Mouse (Mus musculus) midbrain, postnatal 0 days (tissue): ENCODE measurements at regions not wholly inside any gene's neighbourhood (a gene's known extent, or its start where the extent isn't known, plus 50 kb on each side); places are given as distances from the start of the nearest gene placed in this dataset.

Experiments used
- ATAC-seq: fragments of 200-750 bp; cut with Nextera tagmentation; 2 replicates; pipeline ENCODE4 v1.8.0; 2017; ENCODE audit warnings: moderate number of reproducible peaks, mild to moderate bottlenecking, moderate TSS enrichment, moderate library complexity; ENCODE audit not compliant: low FRiP score
- DNase-seq: peaks from one replicate; pipeline ENCODE4 v3.0.0-alpha.2; 2015; ENCODE audit warnings: low spot score
- H3K27ac ChIP-seq: fragments of 300-500 bp; sonication (generic); 2 replicates; pipeline ENCODE4 v1.5.1; 2014; ENCODE audit warnings: low read depth, mild to moderate bottlenecking, low read length, mixed read lengths
- H3K27me3 ChIP-seq: fragments of 300-500 bp; sonication (generic); 2 replicates; pipeline ENCODE4 v1.6.1; 2014; ENCODE audit warnings: low read length, control low read depth, mixed read lengths; ENCODE audit not compliant: insufficient read depth
- H3K36me3 ChIP-seq: fragments of 300-500 bp; sonication (generic); 2 replicates; pipeline ENCODE4 v1.6.1; 2014; ENCODE audit warnings: low read length, control low read depth, mixed read lengths; ENCODE audit not compliant: insufficient read depth
- H3K4me1 ChIP-seq: fragments of 300-500 bp; sonication (generic); 2 replicates; pipeline ENCODE4 v1.6.1; 2014; ENCODE audit warnings: mild to moderate bottlenecking, control low read depth, antibody characterized with exemption, low read length, mixed read lengths; ENCODE audit not compliant: insufficient read depth
- H3K4me2 ChIP-seq: fragments of 300-500 bp; sonication (generic); 2 replicates; pipeline ENCODE4 v1.6.1; 2014; ENCODE audit warnings: low read depth, mild to moderate bottlenecking, low read length, mixed read lengths; ENCODE audit not compliant: poor library complexity, severe bottlenecking
- H3K4me3 ChIP-seq: fragments of 300-500 bp; sonication (generic); 2 replicates; pipeline ENCODE4 v1.5.1; 2014; ENCODE audit warnings: low read depth, mild to moderate bottlenecking, low read length, moderate library complexity
- H3K9ac ChIP-seq: fragments of 300-500 bp; sonication (generic); replicated peaks from 2 replicates; pipeline ENCODE4 v1.6.1; 2014; ENCODE audit warnings: mild to moderate bottlenecking, low read length, moderate library complexity, mixed read lengths; ENCODE audit not compliant: poor library complexity, severe bottlenecking
- H3K9me3 ChIP-seq: fragments of 300-500 bp; sonication (generic); 2 replicates; pipeline ENCODE4 v1.6.1; 2016; ENCODE audit warnings: low read length, control low read depth
- CTCF ChIP-seq: IDR thresholded peaks from 2 replicates; pipeline ENCODE4 v1.5.1; 2016; ENCODE audit warnings: antibody characterized with exemption, mild to moderate bottlenecking
- WGBS: fragments of 180-500 bp; shearing (Covaris S2); extraction: QIAGEN DNeasy Blood & Tissue Kit; methylation state at CpG from one replicate; pipeline ENCODE4 v1.1.7; 2014; 5-methylcytosine and 5-hydroxymethylcytosine counted together

GRCm38 (mm10) chr8:87019795-87020194 is 134.7 kb upstream of the N4bp1 start:
- Histone ChIP-seq H3K4me1 (no peaks in the 10 kb centered on the region), H3K4me2 (no peak overlapping the region)

GRCm38 (mm10) chr8:86975546-86975945 is 90.5 kb upstream of the N4bp1 start:
- Histone ChIP-seq H3K36me3 (no peaks in the 10 kb centered on the region), H3K9me3 (no peaks in the 10 kb centered on the region), H3K4me2 (no peak overlapping the region), H3K4me1 (no peaks in the 10 kb centered on the region), H3K27ac (no peak overlapping the region), H3K4me3 (no peak overlapping the region), H3K9ac (no peak overlapping the region), H3K27me3 (no peaks in the 10 kb centered on the region)
- WGBS, result 91% methylated on average over 1 of the region's 1 CpGs
- ATAC-seq (no peak), DNase-seq (no peak)
- no peak for TF ChIP-seq CTCF

More at GRCm38 (mm10) chr8:87019795-87020194, 134.7 kb upstream of the N4bp1 start:
- H3K9ac ChIP-seq, result no peak overlapping the region
- WGBS, result 93% methylated on average over 3 of the region's 3 CpGs
- no peak for TF ChIP-seq CTCF
- no peaks in the 10 kb centered on the region for H3K27me3 ChIP-seq
- no peaks in the 10 kb centered on the region for H3K36me3 ChIP-seq
- DNase-seq (no peak), ATAC-seq (no peak)
- no peak overlapping the region for H3K4me3 ChIP-seq
- no peak overlapping the region for H3K27ac ChIP-seq
- H3K9me3 ChIP-seq, result no peaks in the 10 kb centered on the region

GRCm38 (mm10) chr8:86971736-86972135 is 86.7 kb upstream of the N4bp1 start:
- Histone ChIP-seq H3K4me1 (no peaks in the 10 kb centered on the region), H3K36me3 (no peaks in the 10 kb centered on the region), H3K4me3 (no peak overlapping the region), H3K4me2 (no peak overlapping the region), H3K27ac (no peak overlapping the region), H3K9ac (no peak overlapping the region), H3K27me3 (no peaks in the 10 kb centered on the region), H3K9me3 (no peaks in the 10 kb centered on the region)
- no peak for DNase-seq
- no peak for ATAC-seq
- WGBS, result 95% methylated on average over 3 of the region's 3 CpGs
- no peak for TF ChIP-seq CTCF

DNA sequence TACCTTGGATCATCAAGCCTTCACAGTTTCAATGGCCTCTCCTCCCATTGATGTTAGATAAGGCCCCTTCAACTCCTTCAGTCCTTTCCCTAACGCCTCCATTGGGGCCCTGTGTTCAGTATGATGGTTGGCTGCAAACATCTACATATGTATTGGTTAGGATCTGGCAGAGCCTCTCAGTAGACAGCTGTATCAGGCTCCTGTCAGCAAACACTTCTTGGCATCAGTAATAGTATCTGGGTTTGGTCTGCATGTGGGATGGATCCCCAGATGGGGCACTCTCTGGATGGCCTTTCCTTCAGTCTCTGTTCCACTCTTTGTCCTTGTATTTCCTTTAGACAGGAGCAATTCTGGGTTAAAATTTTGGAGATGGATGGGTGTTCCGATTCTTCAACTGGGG is 84.0 kb upstream of the N4bp1 start:
- no peak for TF ChIP-seq CTCF
- Histone ChIP-seq H3K4me3 (no peak overlapping the region), H3K9me3 (no peaks in the 10 kb centered on the region)

DNA sequence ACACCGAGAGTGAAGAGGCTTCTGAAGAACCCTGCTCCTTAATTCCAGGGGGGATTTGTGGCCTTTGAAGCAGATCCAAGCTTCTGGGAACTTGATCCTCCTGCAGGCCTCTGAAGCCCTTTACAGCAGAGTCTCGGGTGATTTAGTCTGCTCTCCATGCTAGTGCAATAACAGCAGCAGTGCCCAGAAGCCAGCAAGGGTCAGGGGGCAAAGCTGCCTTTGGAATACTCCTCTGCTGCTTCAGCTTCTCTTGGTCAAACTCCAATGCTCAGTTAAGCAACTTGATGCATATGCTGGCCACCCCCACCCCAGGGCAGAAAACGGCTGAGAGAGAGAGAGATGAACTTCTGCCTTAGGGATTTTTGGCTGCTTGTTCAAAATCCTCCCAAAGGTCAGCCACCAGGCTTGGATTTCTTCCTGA is 82.8 kb upstream of the N4bp1 start:
- Histone ChIP-seq H3K4me3 (no peak overlapping the region), H3K4me2 (no peak overlapping the region), H3K36me3 (no peaks in the 10 kb centered on the region), H3K9ac (no peak overlapping the region), H3K4me1 (no peaks in the 10 kb centered on the region), H3K9me3 (no peaks in the 10 kb centered on the region), H3K27ac (no peak overlapping the region), H3K27me3 (no peaks in the 10 kb centered on the region)
- no peak for TF ChIP-seq CTCF
- 8% methylated on average over 3 of the region's 3 CpGs for WGBS
- no peak for ATAC-seq
- DNase-seq, result peak; percentile 17

More for the DNA sequence above, 84.0 kb upstream of the N4bp1 start:
- no peaks in the 10 kb centered on the region for H3K4me1 ChIP-seq
- no peak overlapping the region for H3K27ac ChIP-seq
- H3K36me3 ChIP-seq, result no peaks in the 10 kb centered on the region
- no peaks in the 10 kb centered on the region for H3K27me3 ChIP-seq
- ATAC-seq (no peak), DNase-seq (no peak)
- no peak overlapping the region for H3K4me2 ChIP-seq
- WGBS, result 89% methylated on average over 2 of the region's 2 CpGs
- no peak overlapping the region for H3K9ac ChIP-seq

DNA sequence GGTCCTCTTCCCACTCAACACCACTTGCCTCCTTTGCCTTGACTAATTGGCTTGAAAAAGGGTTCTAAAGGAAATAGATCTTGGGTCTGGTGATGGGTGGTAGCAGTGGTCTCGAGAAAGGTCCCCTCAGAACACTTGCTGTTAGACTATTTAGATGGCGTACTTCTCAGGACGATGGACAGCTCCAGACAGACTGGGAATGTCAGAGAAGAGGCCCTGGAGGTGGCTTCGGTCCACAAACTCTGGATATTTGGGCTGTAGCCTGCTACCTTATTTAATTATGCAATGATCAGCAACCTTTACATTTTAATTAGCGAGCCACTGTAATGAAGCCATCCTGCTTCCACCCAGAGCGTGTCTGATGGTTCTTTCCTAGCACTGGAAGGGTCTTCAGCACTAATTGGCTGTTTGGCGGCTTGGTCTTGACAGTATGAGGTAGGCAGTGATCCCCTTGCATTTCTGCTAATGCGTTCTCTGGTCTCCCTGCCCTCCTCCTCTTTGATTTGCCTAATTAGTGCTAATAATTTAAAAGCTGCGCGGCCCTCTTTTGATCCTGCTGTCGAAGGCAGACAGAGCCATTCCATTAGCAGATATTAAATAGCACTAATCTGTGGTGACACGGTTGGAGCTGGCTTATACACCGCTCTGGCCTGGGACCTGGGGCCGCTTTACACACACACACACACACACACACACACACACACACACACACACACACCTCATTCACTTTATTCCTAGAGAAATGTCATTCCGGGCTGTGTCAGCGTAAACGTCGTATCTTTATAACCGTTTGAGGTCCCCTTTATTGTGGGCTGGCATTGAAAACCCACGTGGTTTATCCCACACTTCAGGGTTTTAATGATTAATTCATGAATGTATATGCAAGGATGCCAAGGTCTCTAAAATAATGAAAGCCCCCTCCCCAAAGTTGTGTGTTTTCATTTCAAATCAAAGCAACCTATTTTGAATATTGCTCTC is 76.4 kb upstream of the N4bp1 start:
- WGBS, result 30% methylated on average over 20 of the region's 20 CpGs
- no peaks in the 10 kb centered on the region for H3K9me3 ChIP-seq
- ATAC-seq, result peak; percentile 52; the same call in 1 of the 2 replicates
- H3K27me3 ChIP-seq, result no peaks in the 10 kb centered on the region
- DNase-seq, result peak; percentile 54
- H3K9ac ChIP-seq, result no peak overlapping the region
- no peak for TF ChIP-seq CTCF
- no peak overlapping the region for H3K4me3 ChIP-seq
- no peak overlapping the region for H3K4me2 ChIP-seq
- H3K27ac ChIP-seq, result no peak overlapping the region
- no peaks in the 10 kb centered on the region for H3K4me1 ChIP-seq
- H3K36me3 ChIP-seq, result no peaks in the 10 kb centered on the region
